Mouse (Mus musculus) kidney, postnatal 0 days (tissue): ENCODE measurements at regions not wholly inside any gene's neighbourhood (a gene's known extent, or its start where the extent isn't known, plus 50 kb on each side); places are given as distances from the start of the nearest gene placed in this dataset.

Experiments
- ATAC-seq: fragments of 200-750 bp; cut with Nextera tagmentation; replicated peaks from 2 replicates; pipeline ENCODE4 v1.8.0; 2017; ENCODE audit warnings: low read depth, moderate number of reproducible peaks, moderate TSS enrichment, moderate library complexity; ENCODE audit not compliant: low FRiP score
- DNase-seq: peaks from one replicate; pipeline ENCODE4 v3.0.0-alpha.2; 2016; ENCODE audit warnings: low spot score
- H3K27ac ChIP-seq: fragments of 300-500 bp; sonication (generic); 2 replicates; pipeline ENCODE4 v1.5.1; 2014; ENCODE audit warnings: mild to moderate bottlenecking
- H3K27me3 ChIP-seq: fragments of 300-500 bp; sonication (generic); 2 replicates; pipeline ENCODE4 v1.6.1; 2014; ENCODE audit warnings: low read length, mixed read lengths; ENCODE audit not compliant: insufficient read depth
- H3K36me3 ChIP-seq: fragments of 300-500 bp; sonication (generic); 2 replicates; pipeline ENCODE4 v1.6.1; 2014; ENCODE audit warnings: low read length, mixed read lengths; ENCODE audit not compliant: insufficient read depth
- H3K4me1 ChIP-seq: fragments of 300-500 bp; sonication (generic); replicated peaks from 2 replicates; pipeline ENCODE4 v1.6.1; 2014; ENCODE audit warnings: antibody characterized with exemption, low read length, mixed read lengths; ENCODE audit not compliant: insufficient read depth
- H3K4me2 ChIP-seq: fragments of 300-500 bp; sonication (generic); 2 replicates; pipeline ENCODE4 v1.6.1; 2014; ENCODE audit warnings: mild to moderate bottlenecking, low read length, moderate library complexity, mixed read lengths
- H3K4me3 ChIP-seq: fragments of 300-500 bp; sonication (generic); replicated peaks from 2 replicates; pipeline ENCODE4 v1.5.1; 2014; ENCODE audit warnings: low read depth, low read length
- H3K9ac ChIP-seq: fragments of 300-500 bp; sonication (generic); 2 replicates; pipeline ENCODE4 v1.6.1; 2014; ENCODE audit warnings: low read depth, low read length
- H3K9me3 ChIP-seq: fragments of 300-500 bp; sonication (generic); replicated peaks from 2 replicates; pipeline ENCODE4 v1.6.1; 2016; ENCODE audit warnings: low read length, inconsistent platforms, mixed read lengths
- CTCF ChIP-seq: IDR thresholded peaks from 2 replicates; pipeline ENCODE4 v1.5.1; 2016; ENCODE audit warnings: antibody characterized with exemption, low read depth, mild to moderate bottlenecking, moderate library complexity
- WGBS: fragments of 180-500 bp; shearing (Covaris S2); extraction: QIAGEN DNeasy Blood & Tissue Kit; methylation state at CpG from one replicate; pipeline ENCODE4 v1.1.7; 2014; 5-methylcytosine and 5-hydroxymethylcytosine counted together

- Histone ChIP-seq H3K27me3 (no peaks in the 10 kb centered on the region), H3K9me3 (no peaks in the 10 kb centered on the region), H3K27ac (peak overlapping the region; percentile 90), H3K4me3 (peak overlapping the region; percentile 25; the same call in 1 of the 2 replicates), H3K4me1 (peaks cover 18% of the 10 kb centered on the region), H3K4me2 (peak overlapping the region; percentile 60), H3K36me3 (no peaks in the 10 kb centered on the region), H3K9ac (peak overlapping the region; percentile 46; the same call in 1 of the 2 replicates)
- peak; percentile 46 for DNase-seq
- no peak for ATAC-seq
- WGBS: 6% methylated on average over 8 of the region's 8 CpGs
- no peak for TF ChIP-seq CTCF
These were observed 86.8 kb downstream of the Kctd15 start for GRCm38 (mm10) chr7:34569747-34570113.

GRCm38 (mm10) chr7:34567575-34567974 is 89.0 kb downstream of the Kctd15 start:
- Histone ChIP-seq H3K4me1 (peaks cover 18% of the 10 kb centered on the region), H3K9ac (no peak overlapping the region), H3K36me3 (no peaks in the 10 kb centered on the region), H3K4me2 (no peak overlapping the region), H3K4me3 (no peak overlapping the region), H3K27me3 (no peaks in the 10 kb centered on the region), H3K9me3 (no peaks in the 10 kb centered on the region), H3K27ac (no peak overlapping the region)
- 67% methylated on average over 5 of the region's 5 CpGs for WGBS
- TF ChIP-seq CTCF: no peak
- ATAC-seq (no peak), DNase-seq (no peak)

GRCm38 (mm10) chr7:34562160-34562559 is 94.4 kb downstream of the Kctd15 start:
- H3K27me3 ChIP-seq: no peaks in the 10 kb centered on the region
- H3K9me3 ChIP-seq: 0 out of 2 replicates have a peak, but pooled peaks cover 4% of the 10 kb centered on the region
- H3K4me1 ChIP-seq: no peaks in the 10 kb centered on the region
- peak; percentile 19 for DNase-seq
- no peak overlapping the region for H3K9ac ChIP-seq
- TF ChIP-seq CTCF: peak; percentile 55; the same call in 1 of the 2 replicates
- H3K4me2 ChIP-seq: no peak overlapping the region
- H3K27ac ChIP-seq: no peak overlapping the region
- WGBS: 84% methylated on average over 2 of the region's 2 CpGs
- H3K4me3 ChIP-seq: no peak overlapping the region
- no peak for ATAC-seq
- H3K36me3 ChIP-seq: no peaks in the 10 kb centered on the region

- 73% methylated on average over 8 of the region's 8 CpGs for WGBS
These were observed 97.8 kb downstream of the Kctd15 start for GRCm38 (mm10) chr7:34558615-34559343.

GRCm38 (mm10) chr7:34555196-34555595 is 101.3 kb downstream of the Kctd15 start:
- no peak for DNase-seq
- Histone ChIP-seq H3K9me3 (0 out of 2 replicates have a peak, but pooled peaks cover 4% of the 10 kb centered on the region), H3K27me3 (no peaks in the 10 kb centered on the region), H3K4me3 (no peak overlapping the region), H3K9ac (no peak overlapping the region), H3K4me1 (no peaks in the 10 kb centered on the region), H3K27ac (no peak overlapping the region), H3K36me3 (no peaks in the 10 kb centered on the region), H3K4me2 (no peak overlapping the region)
- no peak for TF ChIP-seq CTCF
- ATAC-seq: no peak
- WGBS: 54% methylated on average over 6 of the region's 6 CpGs

More at GRCm38 (mm10) chr7:34558615-34559343, 97.8 kb downstream of the Kctd15 start:
- ATAC-seq (no peak), DNase-seq (no peak)
- peak; percentile 34; the same call in 1 of the 2 replicates for TF ChIP-seq CTCF
- Histone ChIP-seq H3K4me1 (no peaks in the 10 kb centered on the region), H3K4me3 (no peak overlapping the region), H3K9ac (no peak overlapping the region), H3K4me2 (no peak overlapping the region), H3K27me3 (no peaks in the 10 kb centered on the region), H3K9me3 (0 out of 2 replicates have a peak, but pooled peaks cover 4% of the 10 kb centered on the region), H3K27ac (no peak overlapping the region), H3K36me3 (no peaks in the 10 kb centered on the region)

- H3K27ac ChIP-seq: no peak overlapping the region
- ATAC-seq: no peak
- 0 out of 2 replicates have a peak, but pooled peaks cover 3% of the 10 kb centered on the region for H3K4me1 ChIP-seq
- TF ChIP-seq CTCF: no peak
- H3K4me3 ChIP-seq: no peak overlapping the region
- H3K9me3 ChIP-seq: no peaks in the 10 kb centered on the region
- WGBS: 72% methylated on average over 19 of the region's 19 CpGs
- no peak overlapping the region for H3K9ac ChIP-seq
- H3K36me3 ChIP-seq: no peaks in the 10 kb centered on the region
- DNase-seq: peak; percentile 44
- no peaks in the 10 kb centered on the region for H3K27me3 ChIP-seq
- no peak overlapping the region for H3K4me2 ChIP-seq
These were observed 109.8 kb downstream of the Kctd15 start for GRCm38 (mm10) chr7:34546609-34547316.
